Mouse (Mus musculus): ENCODE results near the gene Kcnk4.

Kcnk4 gene

GRCm38 (mm10) chr19:6939106-6940002 is 5.0 kb upstream of the Kcnk4 start:
- DNase-seq (ENCODE audit: extremely low read depth, insufficient read length, low spot score): no peak

- DNase-seq (ENCODE audit: extremely low read depth, insufficient read length, low spot score): no peak
Measured at GRCm38 (mm10) chr19:6937541-6938465, 3.5 kb upstream of the Kcnk4 start.

- DNase-seq (ENCODE audit: extremely low read depth, insufficient read length, low spot score): no peak
Measured at GRCm38 (mm10) chr19:6936299-6936698, 2.0 kb upstream of the Kcnk4 start.

- DNase-seq (ENCODE audit: extremely low read depth, insufficient read length, low spot score): no peak
Measured at GRCm38 (mm10) chr19:6933436-6934194, 700 bp downstream of the Kcnk4 start.

GRCm38 (mm10) chr19:6933102-6933435 is 1.2 kb downstream of the Kcnk4 start:
- DNase-seq (ENCODE audit: extremely low read depth, insufficient read length, low spot score): no peak

GRCm38 (mm10) chr19:6932018-6932417 is 2.3 kb downstream of the Kcnk4 start:
- no peak for DNase-seq (ENCODE audit: extremely low read depth, insufficient read length, low spot score)

- DNase-seq (ENCODE audit: extremely low read depth, insufficient read length, low spot score): no peak
Measured at GRCm38 (mm10) chr19:6931002-6931401, 3.3 kb downstream of the Kcnk4 start.

- no peak for DNase-seq (ENCODE audit: extremely low read depth, insufficient read length, low spot score)
Measured at GRCm38 (mm10) chr19:6928080-6928479, 6.2 kb downstream of the Kcnk4 start.

DNA sequence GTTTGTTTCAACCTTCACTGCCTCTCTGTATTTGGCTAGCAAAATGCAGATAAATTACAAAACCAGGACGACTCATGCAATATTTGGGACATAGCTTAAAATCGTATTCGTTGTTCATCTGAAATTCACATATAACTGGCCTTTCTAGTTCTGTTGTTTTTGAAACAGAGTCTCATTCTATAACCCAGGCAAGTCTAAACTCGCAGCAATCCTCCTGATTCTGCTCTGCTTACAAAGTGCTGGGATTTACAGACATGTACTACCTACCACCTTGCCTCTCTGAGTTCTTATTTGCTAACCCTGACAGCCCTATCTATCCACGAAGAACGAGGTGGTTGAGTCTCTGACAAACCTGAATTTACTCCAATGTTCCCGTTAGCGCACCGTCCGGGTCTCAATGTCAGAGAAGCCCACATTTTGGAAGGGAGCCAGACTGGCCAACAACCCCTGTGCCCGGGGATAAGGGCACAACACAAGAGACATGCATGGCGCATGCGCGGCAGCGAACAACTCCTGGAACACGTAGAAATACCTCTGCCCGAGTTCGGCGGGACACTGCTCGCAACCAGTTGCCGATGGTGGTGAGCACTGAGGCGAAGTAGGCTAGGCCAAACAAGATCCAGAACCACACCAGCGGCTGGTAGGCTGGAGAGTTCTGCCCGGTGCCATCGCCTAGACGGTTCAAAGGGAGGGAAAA is 7.6 kb downstream of the Kcnk4 start:
- no peak for DNase-seq (ENCODE audit: extremely low read depth, insufficient read length, low spot score)

GRCm38 (mm10) chr19:6925611-6926329 is 8.5 kb downstream of the Kcnk4 start:
- no peak for DNase-seq (ENCODE audit: extremely low read depth, insufficient read length, low spot score)

DNA sequence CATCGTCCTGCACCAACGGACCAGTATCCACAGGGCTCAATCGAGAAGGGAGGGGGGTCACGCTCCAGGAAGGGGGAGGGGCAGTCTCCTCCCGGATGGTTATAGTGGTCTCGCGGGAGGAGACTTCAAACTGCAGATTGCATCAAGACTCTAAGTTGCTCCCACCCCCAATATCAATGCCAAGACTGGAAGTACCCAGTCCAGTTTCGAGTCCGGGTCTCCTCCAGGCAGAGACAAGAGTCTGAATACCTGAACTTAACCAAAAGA is 9.1 kb downstream of the Kcnk4 start, which contains the start of gene Catsperz:
TSS of gene Catsperz (minus strand) at position 74 of the 267 bp plus-strand sequence.
- DNase-seq (ENCODE audit: extremely low read depth, insufficient read length, low spot score): no peak

- no peak for DNase-seq (ENCODE audit: extremely low read depth, insufficient read length, low spot score)
Measured at GRCm38 (mm10) chr19:6924461-6925306, 9.6 kb downstream of the Kcnk4 start.

DNA sequence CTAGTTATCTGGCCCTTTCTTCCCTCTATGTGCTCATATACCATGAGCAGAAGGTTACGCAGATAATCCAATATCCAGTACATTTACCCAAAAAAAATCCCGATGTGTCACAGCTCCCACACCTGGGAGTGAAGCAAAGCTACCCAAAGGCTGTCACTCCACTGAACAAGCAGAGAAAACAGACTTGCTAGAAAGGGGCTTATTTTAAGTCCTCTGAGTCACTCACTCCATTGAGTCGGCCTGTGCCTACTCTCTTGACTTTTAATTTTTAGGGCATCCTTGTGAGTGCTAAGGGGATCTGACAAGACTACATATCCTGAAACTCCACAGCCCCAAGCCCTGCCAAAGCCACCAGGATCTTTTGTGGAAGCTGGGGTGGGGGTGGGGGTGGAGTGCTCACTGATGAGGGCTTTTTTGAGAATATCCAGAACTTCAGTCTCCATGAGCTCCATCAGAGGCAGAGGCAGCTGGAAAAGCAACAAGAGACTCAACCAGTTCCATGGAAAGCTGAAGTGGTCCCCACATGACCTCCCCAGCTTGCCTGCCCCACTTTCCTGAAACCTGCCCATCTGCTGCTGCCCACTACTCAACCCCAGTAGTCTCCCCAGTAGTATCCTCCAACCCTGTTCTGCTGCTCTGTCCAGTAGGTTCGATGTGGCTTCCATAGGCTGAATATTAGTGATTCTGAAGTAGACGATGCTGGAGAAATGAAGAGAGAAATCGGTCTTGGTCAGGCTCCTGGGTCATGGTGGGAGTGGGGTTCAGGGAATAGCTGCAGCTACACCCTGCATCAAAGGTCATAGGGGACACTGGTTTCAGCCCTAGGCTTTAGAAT is 11.2 kb downstream of the Kcnk4 start:
- no peak for DNase-seq (ENCODE audit: extremely low read depth, insufficient read length, low spot score)

GRCm38 (mm10) chr19:6921647-6922567 is 12.4 kb downstream of the Kcnk4 start, which contains the start of gene Esrra:
Esrra (minus strand) TSS chr19:6921813.
- peak; percentile 99 for DNase-seq (ENCODE audit: extremely low read depth, insufficient read length, low spot score)

- DNase-seq (ENCODE audit: extremely low read depth, insufficient read length, low spot score): peak; percentile 57
Measured at GRCm38 (mm10) chr19:6920741-6921636, 13.3 kb downstream of the Kcnk4 start.

All from 3134 (cell line).